ENCODE assay signal across 7 mouse cellular contexts in genomic region chr4:137593601-137594495, GRCm38 (mm10). TPM values are rescaled to one million over a fixed set of nuclear protein-coding genes. Genes with fewer than 3 reads are reported as not detected.
DNase-seq lines count a peak whose midpoint lies in the region; ATAC-seq lines count a peak whose summit lies in the region.

Gene Usp48, plus strand, starts transcription at chr4:137593755.

- DNase-seq in adrenal gland, adult 2 months = peak; percentile 99
- DNase-seq in embryo, embryonic 11.5 days (ENCODE audit: low read depth, low spot score) = peak; percentile 97
- DNase-seq in gastrocnemius, postnatal 36 days = peak; percentile 97 to 99
- peak; percentile 99 to 100 for DNase-seq in left cerebral cortex, postnatal 25 days (ENCODE audit: low spot score in 2 of 2)
- DNase-seq in midbrain, embryonic 10.5 days (ENCODE audit: low spot score) = peak; percentile 99
- peak; percentile 100 for DNase-seq in right cerebral cortex, postnatal 4 days

- H3K4me1 ChIP-seq in intestine, embryonic 15.5 days (replicated peaks) = peaks cover 15% of the 10 kb centered on the region
- H3K4me1 ChIP-seq in midbrain, embryonic 10.5 days = peaks cover 41% of the 10 kb centered on the region

- ATAC-seq in intestine, embryonic 15.5 days = peak; percentile 97

- H3K9ac ChIP-seq in intestine, embryonic 15.5 days = peak within 1 kb of the TSS; percentile 86

- peak within 1 kb of the TSS; percentile 98 for H3K27ac ChIP-seq in intestine, embryonic 15.5 days
- H3K27ac ChIP-seq in midbrain, embryonic 10.5 days (replicated peaks) = peak within 1 kb of the TSS; percentile 98

- no peaks in the 10 kb centered on the region for H3K9me3 ChIP-seq in intestine, embryonic 15.5 days
- no peaks in the 10 kb centered on the region for H3K9me3 ChIP-seq in midbrain, embryonic 10.5 days (replicated peaks)

- peak within 1 kb of the TSS; percentile 74 for H3K4me2 ChIP-seq in intestine, embryonic 15.5 days (replicated peaks)

- intact Hi-C loops in gastrocnemius, postnatal 36 days (cut with DNase I) = no loop called here
- intact Hi-C loops in left cerebral cortex, postnatal 25 days (cut with DNase I) = loop anchor here (5.0 kb wide), 2 partner anchors 152 to 237 kb away; partner anchors contain the start of gene Cdc42

- H3K36me3 ChIP-seq in intestine, embryonic 15.5 days = no peaks in the 10 kb centered on the region
- peaks cover 8% of the 10 kb centered on the region; the same call in 1 of the 2 replicates for H3K36me3 ChIP-seq in midbrain, embryonic 10.5 days

- peak within 1 kb of the TSS; percentile 98 for H3K4me3 ChIP-seq in intestine, embryonic 15.5 days (replicated peaks)
- peak within 1 kb of the TSS; percentile 90 for H3K4me3 ChIP-seq in midbrain, embryonic 10.5 days

- under 1% methylated on average over 91 of the region's 92 CpGs for WGBS in intestine, embryonic 15.5 days
- WGBS in midbrain, embryonic 10.5 days = under 1% methylated on average over 88 of the region's 92 CpGs

- H3K27me3 ChIP-seq in intestine, embryonic 15.5 days (replicated peaks) = no peaks in the 10 kb centered on the region
- H3K27me3 ChIP-seq in midbrain, embryonic 10.5 days (ENCODE audit: low read depth, poor library complexity, severe bottlenecking) = no peaks in the 10 kb centered on the region

RNA-seq across cellular contexts. Expression of gene Usp48, which starts in this region (rescaled TPM):
- 100 to 1,000 TPM; 100 to 101 TPM for total RNA-seq in adrenal gland, adult 2 months (2021)
- polyA plus RNA-seq in adrenal gland, adult 2 months (2012; rRNA removed) = 52.2 and 58.9 TPM in 2 replicates
- 10 to 100 TPM; 23.3 to 25.9 TPM for total RNA-seq in gastrocnemius, postnatal 36 days (2021)
- 61.2 and 62.0 TPM in 2 replicates for polyA plus RNA-seq in intestine, embryonic 15.5 days (2015; fragmentation: Nextera tagmentation; extraction: Ambion mirVana)
- total RNA-seq in left cerebral cortex, postnatal 25 days (2021) = 100 to 1,000 TPM; 108 to 121 TPM
- 72.4 and 72.9 TPM in 2 replicates for polyA plus RNA-seq in midbrain, embryonic 10.5 days (2016; fragmentation: Nextera tagmentation; extraction: Ambion mirVana)

Comparison
In these comparisons a context has a peak if more than half of its experiments do, and no peak if none do; other contexts are left out.
1. Peak in every context shown above with its lines: DNase-seq, ATAC-seq, H3K4me3 ChIP-seq and H3K27ac ChIP-seq.